ENCODE assay signal across 8 mouse cellular contexts in genomic region chr4:106953760-106954159, GRCm38 (mm10). TPM values are rescaled to one million over a fixed set of nuclear protein-coding genes. Genes with fewer than 3 reads are reported as not detected.
DNase-seq lines count a peak whose midpoint lies in the region; ATAC-seq and TF ChIP-seq lines count a peak whose summit lies in the region.

No protein-coding gene starts in this region.

- no peak for DNase-seq in heart, adult 18-20 months
- DNase-seq in ES-E14 (ENCODE audit: low read depth, low spot score) (no peak), MN1 (ENCODE audit: low spot score) (no peak)
- peak; percentile 85 for DNase-seq in cerebellum, adult 11-12 months
- DNase-seq in forebrain, postnatal 0 days = no peak
- DNase-seq in ovary, postnatal 10 days (ENCODE audit: low spot score) = no peak
- no peak for DNase-seq in T-cell, adult 2 months (ENCODE audit: low spot score)

- H3K4me3 ChIP-seq in heart, embryonic 12.5 days = no peak overlapping the region
- H3K4me3 ChIP-seq in ES-E14 (ENCODE audit: insufficient read depth in 1 of 2, low read depth in 1 of 2, low read length in 2 of 2, poor library complexity in 1 of 2, severe bottlenecking in 1 of 2) = no peak overlapping the region
- H3K4me3 ChIP-seq in forebrain, postnatal 0 days (ENCODE audit: low read depth, low read length) = no peak overlapping the region

- no peaks in the 10 kb centered on the region for H3K27me3 ChIP-seq in heart, embryonic 12.5 days (replicated peaks)
- no peaks in the 10 kb centered on the region for H3K27me3 ChIP-seq in forebrain, postnatal 0 days (ENCODE audit: insufficient read depth, low read length)

- H3K27ac ChIP-seq in heart, embryonic 12.5 days (ENCODE audit: poor library complexity, severe bottlenecking) = peak overlapping the region; percentile 46
- H3K27ac ChIP-seq in ES-E14 (ENCODE audit: insufficient read depth, low read depth, low read length, poor library complexity, severe bottlenecking) = peak overlapping the region; percentile 49; the same call in 1 of the 2 replicates
- H3K27ac ChIP-seq in forebrain, postnatal 0 days (ENCODE audit: low read depth, low read length) = peak overlapping the region; percentile 45; the same call in 1 of the 2 replicates

- no peak for ATAC-seq in heart, embryonic 12.5 days (ENCODE audit: insufficient number of reproducible peaks, low FRiP score)
- no peak for ATAC-seq in forebrain, postnatal 0 days

- no peaks in the 10 kb centered on the region for H3K9me3 ChIP-seq in heart, embryonic 12.5 days (replicated peaks)
- no peaks in the 10 kb centered on the region for H3K9me3 ChIP-seq in ES-E14 (ENCODE audit: control insufficient read depth, insufficient read depth, low read depth, low read length)
- no peaks in the 10 kb centered on the region for H3K9me3 ChIP-seq in forebrain, postnatal 0 days (ENCODE audit: low read length)

- in situ Hi-C loops in ES-E14 (cut with MboI; ENCODE audit: low sequenced_read_pairs in 2 of 2, unreplicated experiment in 2 of 2) = no loop called here

- no peak overlapping the region for H3K4me2 ChIP-seq in heart, embryonic 12.5 days
- no peak overlapping the region for H3K4me2 ChIP-seq in forebrain, postnatal 0 days (ENCODE audit: low read depth)

- 86% methylated on average over 5 of the region's 5 CpGs for WGBS in heart, embryonic 12.5 days
- 59% methylated on average over 5 of the region's 5 CpGs for WGBS in forebrain, postnatal 0 days

- 0 out of 2 replicates have a peak, but pooled peaks cover 6% of the 10 kb centered on the region for H3K36me3 ChIP-seq in heart, embryonic 12.5 days
- H3K36me3 ChIP-seq in ES-E14 (ENCODE audit: control insufficient read depth, insufficient read depth, low read length, poor library complexity, severe bottlenecking) = peaks cover 10% of the 10 kb centered on the region; the same call in 1 of the 2 replicates
- no peaks in the 10 kb centered on the region for H3K36me3 ChIP-seq in forebrain, postnatal 0 days (ENCODE audit: insufficient read depth)

- TF ChIP-seq CTCF in forebrain, postnatal 0 days (IDR thresholded peaks at IDR 0.05; ENCODE audit: low read depth) = no peak

- H3K9ac ChIP-seq in heart, embryonic 12.5 days = no peak overlapping the region
- H3K9ac ChIP-seq in ES-E14 (ENCODE audit: insufficient read depth, low read depth, low read length, poor library complexity, severe bottlenecking) = no peak overlapping the region
- no peak overlapping the region for H3K9ac ChIP-seq in forebrain, postnatal 0 days

- H3K4me1 ChIP-seq in heart, embryonic 12.5 days (replicated peaks) = peaks cover 89% of the 10 kb centered on the region
- H3K4me1 ChIP-seq in ES-E14 (ENCODE audit: control insufficient read depth in 2 of 2, insufficient read depth in 2 of 2, low read length in 2 of 2, poor library complexity in 1 of 2) = peaks cover 22 to 48% of the 10 kb centered on the region in 2 experiments
- peaks cover 35% of the 10 kb centered on the region for H3K4me1 ChIP-seq in forebrain, postnatal 0 days (ENCODE audit: insufficient read depth)

TF ChIP-seq in ES-E14, 5 proteins besides CTCF, POLR2A, EP300 and RAD21:
- TF ChIP-seq CHD2 (IDR thresholded peaks at IDR 0.05; ENCODE audit: low read depth, low read length) = no peak
- no peak for TF ChIP-seq MAFK (IDR thresholded peaks at IDR 0.05; ENCODE audit: insufficient read depth, low read depth, low read length)
- TF ChIP-seq HCFC1 (IDR thresholded peaks at IDR 0.05; ENCODE audit: borderline replicate concordance, insufficient read depth, low read length) = no peak
- no peak for TF ChIP-seq ZC3H11A (IDR thresholded peaks at IDR 0.05; ENCODE audit: borderline replicate concordance, low read depth, low read length)

RNA-seq across cellular contexts. Expression of gene Ssbp3, which starts 43.3 kb away (rescaled TPM):
- 101 and 105 TPM in 2 replicates for polyA plus RNA-seq in heart, embryonic 12.5 days (2016; fragmentation: Nextera tagmentation; extraction: Ambion mirVana)
- total RNA-seq in heart, adult 18-20 months (2021) = 10 to 100 TPM; 27.5 to 37.9 TPM
- total RNA-seq in ES-E14 (2012; rRNA removed) = 42.3 and 42.6 TPM in 2 replicates
- total RNA-seq in forebrain, postnatal 0 days (2014; rRNA removed) = 113 and 137 TPM in 2 replicates
- 103 and 117 TPM in 2 replicates for polyA plus RNA-seq in forebrain, postnatal 0 days (2015; fragmentation: Nextera tagmentation; extraction: Ambion mirVana)
